Mouse (Mus musculus): ENCODE measurements around the gene Rprd1b. TPM values are rescaled to one million over a fixed set of nuclear protein-coding genes. Genes with fewer than 3 reads are reported as not detected.

Gene Rprd1b
- polyA plus RNA-seq (2015; fragmentation: Nextera tagmentation; extraction: Ambion mirVana) = 30.0 and 35.5 TPM in 2 replicates

- peak within 1 kb of the TSS; percentile 98 for H3K9ac ChIP-seq
- peaks cover 56% of the 10 kb centered on the region for H3K4me1 ChIP-seq (replicated peaks)
- H3K36me3 ChIP-seq = peaks cover 8% of the 10 kb centered on the region; the same call in 1 of the 2 replicates
- peak within 1 kb of the TSS; percentile 98 for H3K4me3 ChIP-seq (replicated peaks)
- ATAC-seq (ENCODE audit: low read depth) = peak; percentile 90
- H3K4me2 ChIP-seq = peak within 1 kb of the TSS; percentile 90
- under 1% methylated on average over 52 of the region's 52 CpGs for WGBS (ENCODE audit: insufficient replicate concordance)
- no peaks in the 10 kb centered on the region for H3K9me3 ChIP-seq (replicated peaks)
- DNase-seq = peak; percentile 89
- peak within 1 kb of the TSS; percentile 87 for H3K27ac ChIP-seq
- H3K27me3 ChIP-seq = no peaks in the 10 kb centered on the region
Measured at GRCm38 (mm10) chr2:158028354-158028863, at the start of gene Rprd1b, which contains the start of gene Tti1. TSS of gene Rprd1b (plus strand) at chr2:158028497. TSS of gene Tti1 (minus strand) at chr2:158028433.

DNA sequence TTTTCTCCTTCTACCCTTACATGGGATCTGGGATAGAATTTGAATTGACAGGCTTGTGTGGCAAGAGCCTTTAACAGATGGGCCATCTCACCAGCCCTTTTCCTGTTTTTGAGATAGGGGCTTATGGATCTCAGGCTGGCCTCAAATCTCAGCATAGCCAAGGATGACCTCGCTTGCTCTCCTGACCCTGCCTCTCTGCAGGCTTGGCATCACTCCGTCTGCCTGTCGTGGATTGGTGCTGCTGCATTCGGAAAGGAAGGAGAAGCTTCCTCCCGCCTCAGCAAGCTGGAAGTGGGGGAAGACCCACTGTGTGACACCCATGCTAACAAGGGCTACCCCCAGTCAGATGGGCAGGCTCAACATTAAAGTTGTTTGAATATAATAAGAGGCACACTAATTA is 49.1 kb upstream of the Rprd1b start:
- Histone ChIP-seq H3K4me3 (replicated peaks) (no peak overlapping the region), H3K27me3 (peaks cover 28% of the 10 kb centered on the region), H3K4me1 (replicated peaks) (no peaks in the 10 kb centered on the region), H3K9me3 (replicated peaks) (no peaks in the 10 kb centered on the region), H3K27ac (no peak overlapping the region), H3K9ac (no peak overlapping the region), H3K4me2 (no peak overlapping the region), H3K36me3 (peaks cover 15% of the 10 kb centered on the region; the same call in 1 of the 2 replicates)
- no peak for DNase-seq
- no peak for ATAC-seq (ENCODE audit: low read depth)
- WGBS (ENCODE audit: insufficient replicate concordance) = 52% methylated on average over 5 of the region's 5 CpGs

DNA sequence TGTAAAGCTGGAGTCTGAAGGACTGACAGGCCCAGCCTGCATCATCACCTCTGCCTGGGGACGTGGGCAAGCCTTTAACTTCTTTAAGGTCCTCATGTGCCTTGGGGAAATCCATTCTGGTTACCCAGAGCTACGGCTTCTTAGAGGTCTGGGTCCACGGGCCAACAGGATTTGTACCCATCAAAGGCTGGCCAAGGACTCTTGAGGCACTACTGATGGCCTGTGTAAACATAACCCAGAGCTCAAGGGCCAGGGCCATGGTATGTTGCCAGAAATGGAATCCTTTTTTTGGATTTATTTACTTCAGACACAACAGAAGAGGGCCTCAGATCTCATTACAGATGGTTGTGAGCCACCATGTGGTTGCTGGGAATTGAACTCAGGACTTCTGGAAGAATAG is 45.6 kb upstream of the Rprd1b start:
- H3K36me3 ChIP-seq = peaks cover 36% of the 10 kb centered on the region
- H3K27me3 ChIP-seq = 0 out of 2 replicates have a peak, but pooled peaks cover 1% of the 10 kb centered on the region
- ATAC-seq (ENCODE audit: low read depth) (no peak), DNase-seq (no peak)
- no peak overlapping the region for H3K4me2 ChIP-seq
- H3K27ac ChIP-seq = no peak overlapping the region
- H3K9ac ChIP-seq = no peak overlapping the region
- H3K9me3 ChIP-seq (replicated peaks) = no peaks in the 10 kb centered on the region
- H3K4me3 ChIP-seq (replicated peaks) = no peak overlapping the region
- WGBS (ENCODE audit: insufficient replicate concordance) = 74% methylated on average over 3 of the region's 3 CpGs
- no peaks in the 10 kb centered on the region for H3K4me1 ChIP-seq (replicated peaks)

DNA sequence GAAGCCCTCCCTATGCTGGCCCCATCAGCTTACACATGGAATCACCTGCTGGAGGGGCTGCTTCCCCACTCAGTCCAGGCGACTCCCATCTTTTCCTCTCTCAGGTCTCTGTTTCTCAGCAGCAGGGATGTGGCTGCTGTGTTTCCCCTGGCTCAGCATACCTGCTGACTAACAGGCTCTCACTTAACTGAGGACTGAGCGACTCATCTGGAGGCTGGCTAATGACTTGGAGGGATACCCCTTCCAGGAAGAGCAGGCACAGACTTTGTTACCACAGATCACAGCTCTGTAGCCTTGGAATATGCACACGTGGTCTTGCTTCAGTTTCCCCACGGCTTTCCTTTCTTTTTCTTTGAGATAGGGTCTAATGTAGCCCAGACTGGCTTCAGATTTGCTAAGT is 45.0 kb upstream of the Rprd1b start:
- H3K4me1 ChIP-seq (replicated peaks) = no peaks in the 10 kb centered on the region
- H3K9ac ChIP-seq = no peak overlapping the region
- ATAC-seq (ENCODE audit: low read depth) (no peak), DNase-seq (no peak)
- peaks cover 38% of the 10 kb centered on the region for H3K36me3 ChIP-seq
- no peak overlapping the region for H3K4me3 ChIP-seq (replicated peaks)
- H3K9me3 ChIP-seq (replicated peaks) = no peaks in the 10 kb centered on the region
- H3K4me2 ChIP-seq = no peak overlapping the region
- H3K27me3 ChIP-seq = no peaks in the 10 kb centered on the region
- WGBS (ENCODE audit: insufficient replicate concordance) = 72% methylated on average over 4 of the region's 4 CpGs
- H3K27ac ChIP-seq = no peak overlapping the region

- Histone ChIP-seq H3K9ac (no peak overlapping the region), H3K27ac (no peak overlapping the region), H3K4me2 (no peak overlapping the region), H3K4me3 (replicated peaks) (no peak overlapping the region), H3K36me3 (peaks cover 57% of the 10 kb centered on the region), H3K4me1 (replicated peaks) (no peaks in the 10 kb centered on the region; the same call in 1 of the 2 replicates), H3K9me3 (replicated peaks) (no peaks in the 10 kb centered on the region), H3K27me3 (no peaks in the 10 kb centered on the region)
- DNase-seq (no peak), ATAC-seq (ENCODE audit: low read depth) (no peak)
- 80% methylated on average over 4 of the region's 4 CpGs for WGBS (ENCODE audit: insufficient replicate concordance)
Measured at GRCm38 (mm10) chr2:157985611-157986010, 42.7 kb upstream of the Rprd1b start.

- whole genome bisulfite sequencing (ENCODE audit: insufficient replicate concordance) = 67% methylated on average over 6 of the region's 6 CpGs
Measured at GRCm38 (mm10) chr2:157986235-157986634, 42.1 kb upstream of the Rprd1b start.

GRCm38 (mm10) chr2:157988416-157989190 is 39.7 kb upstream of the Rprd1b start:
- no peak overlapping the region for H3K9ac ChIP-seq
- H3K4me1 ChIP-seq (replicated peaks) = no peaks in the 10 kb centered on the region; the same call in 1 of the 2 replicates
- H3K4me2 ChIP-seq = no peak overlapping the region
- H3K27me3 ChIP-seq = no peaks in the 10 kb centered on the region
- no peak for DNase-seq
- peaks cover 72% of the 10 kb centered on the region for H3K36me3 ChIP-seq
- no peaks in the 10 kb centered on the region for H3K9me3 ChIP-seq (replicated peaks)
- H3K4me3 ChIP-seq (replicated peaks) = no peak overlapping the region
- 67% methylated on average over 7 of the region's 7 CpGs for WGBS (ENCODE audit: insufficient replicate concordance)
- ATAC-seq (ENCODE audit: low read depth) = no peak
- no peak overlapping the region for H3K27ac ChIP-seq

More at GRCm38 (mm10) chr2:157986235-157986634, 42.1 kb upstream of the Rprd1b start:
- ATAC-seq (ENCODE audit: low read depth) (no peak), DNase-seq (no peak)
- no peak overlapping the region for H3K4me2 ChIP-seq
- H3K4me3 ChIP-seq (replicated peaks) = no peak overlapping the region
- H3K27me3 ChIP-seq = no peaks in the 10 kb centered on the region
- H3K9me3 ChIP-seq (replicated peaks) = no peaks in the 10 kb centered on the region
- H3K27ac ChIP-seq = no peak overlapping the region
- no peaks in the 10 kb centered on the region; the same call in 1 of the 2 replicates for H3K4me1 ChIP-seq (replicated peaks)
- peaks cover 58% of the 10 kb centered on the region for H3K36me3 ChIP-seq
- no peak overlapping the region for H3K9ac ChIP-seq

GRCm38 (mm10) chr2:157989946-157990345 is 38.4 kb upstream of the Rprd1b start:
- Histone ChIP-seq H3K9me3 (replicated peaks) (no peaks in the 10 kb centered on the region), H3K4me2 (no peak overlapping the region), H3K36me3 (peaks cover 85% of the 10 kb centered on the region), H3K4me3 (replicated peaks) (no peak overlapping the region), H3K27me3 (no peaks in the 10 kb centered on the region), H3K4me1 (replicated peaks) (no peaks in the 10 kb centered on the region; the same call in 1 of the 2 replicates), H3K27ac (no peak overlapping the region), H3K9ac (no peak overlapping the region)
- DNase-seq = no peak
- 95% methylated on average over 2 of the region's 2 CpGs for WGBS (ENCODE audit: insufficient replicate concordance)
- ATAC-seq (ENCODE audit: low read depth) = no peak

- DNase-seq = no peak
- H3K4me2 ChIP-seq = no peak overlapping the region
- ATAC-seq (ENCODE audit: low read depth) = no peak
- WGBS (ENCODE audit: insufficient replicate concordance) = 46% methylated on average over 6 of the region's 6 CpGs
- H3K27me3 ChIP-seq = no peaks in the 10 kb centered on the region
- no peak overlapping the region for H3K4me3 ChIP-seq (replicated peaks)
- no peaks in the 10 kb centered on the region; the same call in 1 of the 2 replicates for H3K4me1 ChIP-seq (replicated peaks)
- no peak overlapping the region for H3K27ac ChIP-seq
- H3K36me3 ChIP-seq = peaks cover 86% of the 10 kb centered on the region
- H3K9ac ChIP-seq = no peak overlapping the region
- H3K9me3 ChIP-seq (replicated peaks) = no peaks in the 10 kb centered on the region
Measured at GRCm38 (mm10) chr2:157991026-157991425, 37.3 kb upstream of the Rprd1b start.

GRCm38 (mm10) chr2:157992501-157992900 is 35.8 kb upstream of the Rprd1b start:
- Histone ChIP-seq H3K27me3 (no peaks in the 10 kb centered on the region), H3K9me3 (replicated peaks) (no peaks in the 10 kb centered on the region), H3K9ac (no peak overlapping the region), H3K4me2 (no peak overlapping the region), H3K27ac (no peak overlapping the region), H3K36me3 (peaks cover 88% of the 10 kb centered on the region), H3K4me3 (replicated peaks) (no peak overlapping the region), H3K4me1 (replicated peaks) (no peaks in the 10 kb centered on the region; the same call in 1 of the 2 replicates)
- whole genome bisulfite sequencing (ENCODE audit: insufficient replicate concordance) = 85% methylated on average over 4 of the region's 4 CpGs
- ATAC-seq (ENCODE audit: low read depth) (no peak), DNase-seq (no peak)

GRCm38 (mm10) chr2:157998817-157999216 is 29.5 kb upstream of the Rprd1b start:
- no peaks in the 10 kb centered on the region for H3K27me3 ChIP-seq
- H3K9me3 ChIP-seq (replicated peaks) = no peaks in the 10 kb centered on the region
- H3K36me3 ChIP-seq = peaks cover 56% of the 10 kb centered on the region
- ATAC-seq (ENCODE audit: low read depth) = no peak
- H3K4me2 ChIP-seq = no peak overlapping the region
- no peak overlapping the region for H3K9ac ChIP-seq
- H3K4me1 ChIP-seq (replicated peaks) = no peaks in the 10 kb centered on the region
- 72% methylated on average over 3 of the region's 3 CpGs for WGBS (ENCODE audit: insufficient replicate concordance)
- H3K4me3 ChIP-seq (replicated peaks) = no peak overlapping the region
- no peak for DNase-seq
- no peak overlapping the region for H3K27ac ChIP-seq
